Mouse (Mus musculus) intestine, embryonic 16.5 days (tissue): Measurements from ENCODE around the gene Cmtm6. TPM values are rescaled to one million over a fixed set of nuclear protein-coding genes. Genes with fewer than 3 reads are reported as not detected.
"Not testable (repeated sequence)": the region's sequence is repeated elsewhere in the genome, so short reads cannot be mapped to it uniquely, and the experiment has no call there.

ENCODE experiments used
- ATAC-seq: fragments of 200-750 bp; cut with Nextera tagmentation; 2 replicates; pipeline ENCODE4 v1.8.0; 2017; ENCODE audit warnings: moderate TSS enrichment, moderate library complexity
- H3K27ac ChIP-seq: fragments of 300-500 bp; sonication (generic); 2 replicates; pipeline ENCODE4 v1.5.1; 2014; ENCODE audit warnings: mild to moderate bottlenecking, low read length
- H3K27me3 ChIP-seq: fragments of 300-500 bp; sonication (generic); replicated peaks from 2 replicates; pipeline ENCODE4 v1.6.1; 2014; ENCODE audit warnings: low read length, control low read depth, mixed read lengths; ENCODE audit not compliant: control insufficient read depth, insufficient read depth
- H3K36me3 ChIP-seq: fragments of 300-500 bp; sonication (generic); 2 replicates; pipeline ENCODE4 v1.6.1; 2014; ENCODE audit warnings: low read length, control low read depth; ENCODE audit not compliant: control insufficient read depth, insufficient read depth
- H3K4me1 ChIP-seq: fragments of 300-500 bp; sonication (generic); 2 replicates; pipeline ENCODE4 v1.6.1; 2014; ENCODE audit warnings: low read length, control low read depth, mixed read lengths; ENCODE audit not compliant: control insufficient read depth, insufficient read depth
- H3K4me2 ChIP-seq: fragments of 300-500 bp; sonication (generic); 2 replicates; pipeline ENCODE4 v1.6.1; 2014; ENCODE audit warnings: low read depth, low read length, control low read depth
- H3K4me3 ChIP-seq: fragments of 300-500 bp; sonication (generic); 2 replicates; pipeline ENCODE4 v1.5.1; 2014; ENCODE audit warnings: mild to moderate bottlenecking, low read length
- H3K9ac ChIP-seq: fragments of 300-500 bp; sonication (generic); 2 replicates; pipeline ENCODE4 v1.6.1; 2014; ENCODE audit warnings: low read depth, low read length
- H3K9me3 ChIP-seq: fragments of 300-500 bp; sonication (generic); 2 replicates; pipeline ENCODE4 v1.6.1; 2016; ENCODE audit warnings: low read length, control low read depth; ENCODE audit not compliant: control insufficient read depth
- WGBS: fragments of 180-500 bp; shearing (Covaris S2); extraction: QIAGEN DNeasy Blood & Tissue Kit; methylation state at CpG from one replicate; pipeline ENCODE4 v1.1.7; 2014; 5-methylcytosine and 5-hydroxymethylcytosine counted together
- polyA plus RNA-seq: library from polyadenylated mRNA; unstranded; fragments of >200 nt; fragmentation: Nextera tagmentation; extraction: Ambion mirVana; gene quantifications from 2 replicates; pipeline ENCODE4 v1.2.1, GENCODE M21; 2015

Gene Cmtm6
- 100 and 113 TPM in 2 replicates for polyA plus RNA-seq

GRCm38 (mm10) chr9:114731011-114731755 lies at the start of gene Cmtm6:
Gene Cmtm6, plus strand, starts transcription at chr9:114731116.
- peak within 1 kb of the TSS; percentile 97 for H3K27ac ChIP-seq
- no peaks in the 10 kb centered on the region for H3K27me3 ChIP-seq
- peak; percentile 89 for ATAC-seq
- H3K4me2 ChIP-seq: peak within 1 kb of the TSS; percentile 67
- H3K4me3 ChIP-seq: peak within 1 kb of the TSS; percentile 96
- peaks cover 26% of the 10 kb centered on the region for H3K4me1 ChIP-seq
- WGBS: under 1% methylated on average over 52 of the region's 53 CpGs
- H3K9me3 ChIP-seq: no peaks in the 10 kb centered on the region
- H3K36me3 ChIP-seq: no peaks in the 10 kb centered on the region
- H3K9ac ChIP-seq: peak within 1 kb of the TSS; percentile 96

GRCm38 (mm10) chr9:114682193-114682592 lies 48.7 kb upstream of the Cmtm6 start:
- 77% methylated on average over 4 of the region's 4 CpGs for WGBS
- no peaks in the 10 kb centered on the region; the same call in 1 of the 2 replicates for H3K4me1 ChIP-seq

GRCm38 (mm10) chr9:114686245-114686644 lies 44.7 kb upstream of the Cmtm6 start:
- Histone ChIP-seq H3K4me2 (no peak overlapping the region), H3K27ac (peak overlapping the region; percentile 85)

More at GRCm38 (mm10) chr9:114682193-114682592, 48.7 kb upstream of the Cmtm6 start:
- H3K4me3 ChIP-seq: no peak overlapping the region
- no peaks in the 10 kb centered on the region for H3K36me3 ChIP-seq
- no peaks in the 10 kb centered on the region for H3K9me3 ChIP-seq
- H3K27me3 ChIP-seq: no peaks in the 10 kb centered on the region
- ATAC-seq: no peak
- no peak overlapping the region for H3K27ac ChIP-seq
- no peak overlapping the region for H3K9ac ChIP-seq
- no peak overlapping the region for H3K4me2 ChIP-seq

GRCm38 (mm10) chr9:114687639-114688038 lies 43.3 kb upstream of the Cmtm6 start:
- WGBS: 74% methylated on average over 13 of the region's 13 CpGs
- Histone ChIP-seq H3K27ac (no peak overlapping the region), H3K4me2 (peak overlapping the region; percentile 91), H3K9me3 (no peaks in the 10 kb centered on the region), H3K4me3 (peak overlapping the region; percentile 99; the same call in 1 of the 2 replicates), H3K36me3 (peaks cover 4% of the 10 kb centered on the region; the same call in 1 of the 2 replicates), H3K27me3 (no peaks in the 10 kb centered on the region), H3K4me1 (peaks cover 12% of the 10 kb centered on the region), H3K9ac (peak overlapping the region; percentile 96)
- no peak for ATAC-seq

More at GRCm38 (mm10) chr9:114686245-114686644, 44.7 kb upstream of the Cmtm6 start:
- Histone ChIP-seq H3K36me3 (no peaks in the 10 kb centered on the region), H3K9ac (no peak overlapping the region), H3K4me1 (peaks cover 12% of the 10 kb centered on the region), H3K9me3 (no peaks in the 10 kb centered on the region), H3K27me3 (no peaks in the 10 kb centered on the region), H3K4me3 (no peak overlapping the region)
- peak; percentile 12; the same call in 1 of the 2 replicates for ATAC-seq
- 50% methylated on average over 7 of the region's 7 CpGs for WGBS

- Histone ChIP-seq H3K27me3 (no peaks in the 10 kb centered on the region), H3K9ac (peak within 1 kb of the TSS; percentile 96), H3K27ac (peak within 1 kb of the TSS; percentile 97), H3K4me3 (peak within 1 kb of the TSS; percentile 99), H3K4me2 (peak within 1 kb of the TSS; percentile 91), H3K9me3 (no peaks in the 10 kb centered on the region), H3K36me3 (peaks cover 7% of the 10 kb centered on the region; the same call in 1 of the 2 replicates), H3K4me1 (peaks cover 12% of the 10 kb centered on the region)
- under 1% methylated on average over 56 of the region's 57 CpGs for WGBS
- ATAC-seq: peak; percentile 97
Observed at GRCm38 (mm10) chr9:114688252-114688952, 42.5 kb upstream of the Cmtm6 start, which contains the start of gene Dync1li1. Gene Dync1li1, plus strand, starts transcription at chr9:114688790.

GRCm38 (mm10) chr9:114688953-114689407 lies 41.9 kb upstream of the Cmtm6 start:
- WGBS: under 1% methylated on average over 50 of the region's 50 CpGs

GRCm38 (mm10) chr9:114690119-114690601 lies 40.8 kb upstream of the Cmtm6 start:
- Histone ChIP-seq H3K27ac (no peak overlapping the region), H3K4me1 (peaks cover 12% of the 10 kb centered on the region), H3K4me2 (peak overlapping the region; percentile 70), H3K4me3 (peak overlapping the region; percentile 99), H3K9ac (peak overlapping the region; percentile 39), H3K27me3 (no peaks in the 10 kb centered on the region), H3K36me3 (peaks cover 10% of the 10 kb centered on the region; the same call in 1 of the 2 replicates), H3K9me3 (no peaks in the 10 kb centered on the region)
- no peak for ATAC-seq
- WGBS: 9% methylated on average over 10 of the region's 10 CpGs

More at GRCm38 (mm10) chr9:114688953-114689407, 41.9 kb upstream of the Cmtm6 start:
- ATAC-seq: peak; percentile 72
- H3K36me3 ChIP-seq: peaks cover 7% of the 10 kb centered on the region; the same call in 1 of the 2 replicates
- H3K27ac ChIP-seq: peak overlapping the region; percentile 97
- peaks cover 12% of the 10 kb centered on the region for H3K4me1 ChIP-seq
- H3K4me3 ChIP-seq: peak overlapping the region; percentile 99
- H3K4me2 ChIP-seq: peak overlapping the region; percentile 70
- no peaks in the 10 kb centered on the region for H3K27me3 ChIP-seq
- H3K9ac ChIP-seq: peak overlapping the region; percentile 96
- no peaks in the 10 kb centered on the region for H3K9me3 ChIP-seq

- Histone ChIP-seq H3K4me2 (no peak overlapping the region), H3K9ac (no peak overlapping the region), H3K36me3 (peaks cover 10% of the 10 kb centered on the region; the same call in 1 of the 2 replicates), H3K4me1 (peaks cover 12% of the 10 kb centered on the region), H3K27me3 (no peaks in the 10 kb centered on the region), H3K4me3 (no peak overlapping the region), H3K27ac (no peak overlapping the region), H3K9me3 (no peaks in the 10 kb centered on the region)
- ATAC-seq: no peak
Observed at GRCm38 (mm10) chr9:114691112-114691511, 39.8 kb upstream of the Cmtm6 start.

GRCm38 (mm10) chr9:114695662-114696061 lies 35.3 kb upstream of the Cmtm6 start:
- not testable (repeated sequence) for H3K4me3 ChIP-seq, H3K27me3 ChIP-seq, H3K9me3 ChIP-seq, H3K4me1 ChIP-seq, H3K9ac ChIP-seq, ATAC-seq, H3K27ac ChIP-seq, H3K4me2 ChIP-seq, H3K36me3 ChIP-seq
- 94% methylated on average over 8 of the region's 8 CpGs for WGBS
